Mouse (Mus musculus): Measurements from ENCODE around the gene Tlx2. TPM values are rescaled to one million over a fixed set of nuclear protein-coding genes. Genes with fewer than 3 reads are reported as not detected.

Tlx2 gene
- polyA plus RNA-seq, 1 experiment from 2014 or later, result not detected

- no peaks in the 10 kb centered on the region for H3K27me3 ChIP-seq
- no peak overlapping the region for H3K4me2 ChIP-seq (replicated peaks)
- no peak overlapping the region for H3K4me3 ChIP-seq (replicated peaks)
- H3K9ac ChIP-seq (replicated peaks), result no peak overlapping the region
- H3K4me1 ChIP-seq (replicated peaks), result peaks cover 15% of the 10 kb centered on the region
- peaks cover 13% of the 10 kb centered on the region for H3K36me3 ChIP-seq
- no peak overlapping the region for H3K27ac ChIP-seq
- no peak for ATAC-seq
- WGBS, result 80% methylated on average over 10 of the region's 10 CpGs
- no peaks in the 10 kb centered on the region for H3K9me3 ChIP-seq
These were observed 20.7 kb downstream of the Tlx2 start for GRCm38 (mm10) chr6:83049367-83049766.

- no peak for ATAC-seq
- no peak overlapping the region for H3K4me3 ChIP-seq (replicated peaks)
- no peak overlapping the region for H3K9ac ChIP-seq (replicated peaks)
- no peak overlapping the region for H3K4me2 ChIP-seq (replicated peaks)
- no peaks in the 10 kb centered on the region for H3K36me3 ChIP-seq
- H3K27ac ChIP-seq, result no peak overlapping the region
- H3K9me3 ChIP-seq, result no peaks in the 10 kb centered on the region
- 84% methylated on average over 9 of the region's 9 CpGs for WGBS
- H3K27me3 ChIP-seq, result no peaks in the 10 kb centered on the region; the same call in 1 of the 2 replicates
- H3K4me1 ChIP-seq (replicated peaks), result no peaks in the 10 kb centered on the region
These were observed 25.4 kb downstream of the Tlx2 start for GRCm38 (mm10) chr6:83044742-83045141.

- no peaks in the 10 kb centered on the region for H3K4me1 ChIP-seq (replicated peaks)
- no peaks in the 10 kb centered on the region; the same call in 1 of the 2 replicates for H3K27me3 ChIP-seq
- 92% methylated on average over 5 of the region's 5 CpGs for WGBS
- no peak overlapping the region for H3K27ac ChIP-seq
- ATAC-seq, result no peak
- H3K4me2 ChIP-seq (replicated peaks), result no peak overlapping the region
- H3K4me3 ChIP-seq (replicated peaks), result no peak overlapping the region
- no peak overlapping the region for H3K9ac ChIP-seq (replicated peaks)
- H3K9me3 ChIP-seq, result no peaks in the 10 kb centered on the region
- H3K36me3 ChIP-seq, result no peaks in the 10 kb centered on the region
These were observed 26.1 kb downstream of the Tlx2 start for GRCm38 (mm10) chr6:83043993-83044392.

- no peak for ATAC-seq
- H3K9me3 ChIP-seq, result no peaks in the 10 kb centered on the region
- H3K4me2 ChIP-seq (replicated peaks), result no peak overlapping the region
- H3K27ac ChIP-seq, result no peak overlapping the region
- peaks cover 4% of the 10 kb centered on the region for H3K4me1 ChIP-seq (replicated peaks)
- H3K4me3 ChIP-seq (replicated peaks), result no peak overlapping the region
- H3K9ac ChIP-seq (replicated peaks), result no peak overlapping the region
- no peaks in the 10 kb centered on the region for H3K36me3 ChIP-seq
- H3K27me3 ChIP-seq, result no peaks in the 10 kb centered on the region; the same call in 1 of the 2 replicates
- 60% methylated on average over 6 of the region's 6 CpGs for WGBS
These were observed 26.5 kb downstream of the Tlx2 start for GRCm38 (mm10) chr6:83043561-83043960.

- H3K4me3 ChIP-seq (replicated peaks), result no peak overlapping the region
- no peaks in the 10 kb centered on the region for H3K36me3 ChIP-seq
- peaks cover 10% of the 10 kb centered on the region for H3K4me1 ChIP-seq (replicated peaks)
- no peak overlapping the region for H3K27ac ChIP-seq
- H3K4me2 ChIP-seq (replicated peaks), result no peak overlapping the region
- peaks cover 14% of the 10 kb centered on the region for H3K27me3 ChIP-seq
- ATAC-seq, result no peak
- H3K9me3 ChIP-seq, result no peaks in the 10 kb centered on the region
- H3K9ac ChIP-seq (replicated peaks), result no peak overlapping the region
- WGBS, result 80% methylated on average over 5 of the region's 5 CpGs
These were observed 29.5 kb downstream of the Tlx2 start for GRCm38 (mm10) chr6:83040601-83041000.

- H3K4me2 ChIP-seq (replicated peaks), result peak overlapping the region; percentile 59
- peak overlapping the region; percentile 15; the same call in 1 of the 2 replicates for H3K9ac ChIP-seq (replicated peaks)
- peaks cover 28% of the 10 kb centered on the region for H3K27me3 ChIP-seq
- peak; percentile 66 for ATAC-seq
- no peak overlapping the region for H3K27ac ChIP-seq
- H3K4me1 ChIP-seq (replicated peaks), result peaks cover 25% of the 10 kb centered on the region
- WGBS, result 10% methylated on average over 24 of the region's 24 CpGs
- no peaks in the 10 kb centered on the region for H3K36me3 ChIP-seq
- no peaks in the 10 kb centered on the region for H3K9me3 ChIP-seq
- peak overlapping the region; percentile 30 for H3K4me3 ChIP-seq (replicated peaks)
These were observed 31.5 kb downstream of the Tlx2 start for GRCm38 (mm10) chr6:83038496-83039012.

GRCm38 (mm10) chr6:83037188-83037587, 32.9 kb downstream of the Tlx2 start:
- no peak overlapping the region for H3K27ac ChIP-seq
- peaks cover 39% of the 10 kb centered on the region for H3K4me1 ChIP-seq (replicated peaks)
- ATAC-seq, result no peak
- peaks cover 36% of the 10 kb centered on the region for H3K27me3 ChIP-seq
- H3K4me3 ChIP-seq (replicated peaks), result no peak overlapping the region
- H3K9me3 ChIP-seq, result no peaks in the 10 kb centered on the region
- no peaks in the 10 kb centered on the region for H3K36me3 ChIP-seq
- H3K9ac ChIP-seq (replicated peaks), result no peak overlapping the region
- WGBS, result 79% methylated on average over 8 of the region's 8 CpGs
- H3K4me2 ChIP-seq (replicated peaks), result no peak overlapping the region

GRCm38 (mm10) chr6:83034463-83035055, 35.5 kb downstream of the Tlx2 start:
- no peak for ATAC-seq
- Histone ChIP-seq H3K36me3 (no peaks in the 10 kb centered on the region), H3K9me3 (no peaks in the 10 kb centered on the region), H3K4me3 (replicated peaks) (peak overlapping the region; percentile 46), H3K4me2 (replicated peaks) (peak overlapping the region; percentile 62), H3K27me3 (peaks cover 63% of the 10 kb centered on the region), H3K4me1 (replicated peaks) (peaks cover 42% of the 10 kb centered on the region), H3K9ac (replicated peaks) (no peak overlapping the region), H3K27ac (0 out of 2 replicates have a peak overlapping the region, but pooled peaks have one; percentile 39)
- 12% methylated on average over 5 of the region's 5 CpGs for WGBS

GRCm38 (mm10) chr6:83033249-83034185, 36.6 kb downstream of the Tlx2 start, which contains the start of the genes Dok1 and Loxl3:
Gene Dok1 (minus strand): TSS chr6:83033471.
Gene Loxl3 (plus strand): TSS chr6:83034173.
- Histone ChIP-seq H3K36me3 (no peaks in the 10 kb centered on the region), H3K4me1 (replicated peaks) (peaks cover 37% of the 10 kb centered on the region), H3K4me2 (replicated peaks) (peak within 1 kb of the TSS; percentile 62), H3K27ac (0 out of 2 replicates have a peak within 1 kb of the TSS, but pooled peaks have one; percentile 39), H3K4me3 (replicated peaks) (peak within 1 kb of the TSS; percentile 46), H3K9ac (replicated peaks) (peak within 1 kb of the TSS; percentile 54), H3K9me3 (no peaks in the 10 kb centered on the region), H3K27me3 (peaks cover 72% of the 10 kb centered on the region)
- WGBS, result under 1% methylated on average over 51 of the region's 51 CpGs
- peak; percentile 74 for ATAC-seq

- under 1% methylated on average over 31 of the region's 31 CpGs for WGBS
These were observed 37.3 kb downstream of the Tlx2 start for GRCm38 (mm10) chr6:83032769-83033191.

GRCm38 (mm10) chr6:83031921-83032590, 38.0 kb downstream of the Tlx2 start:
- no peaks in the 10 kb centered on the region for H3K36me3 ChIP-seq
- peak overlapping the region; percentile 46 for H3K4me3 ChIP-seq (replicated peaks)
- H3K4me1 ChIP-seq (replicated peaks), result peaks cover 32% of the 10 kb centered on the region
- 17% methylated on average over 18 of the region's 18 CpGs for WGBS
- peaks cover 78% of the 10 kb centered on the region for H3K27me3 ChIP-seq
- H3K9me3 ChIP-seq, result no peaks in the 10 kb centered on the region
- H3K27ac ChIP-seq, result no peak overlapping the region
- no peak overlapping the region; the same call in 1 of the 2 replicates for H3K9ac ChIP-seq (replicated peaks)
- no peak for ATAC-seq
- H3K4me2 ChIP-seq (replicated peaks), result peak overlapping the region; percentile 62

More at GRCm38 (mm10) chr6:83032769-83033191, 37.3 kb downstream of the Tlx2 start:
- H3K27ac ChIP-seq, result no peak overlapping the region
- H3K9ac ChIP-seq (replicated peaks), result peak overlapping the region; percentile 54
- ATAC-seq, result peak; percentile 67
- peaks cover 32% of the 10 kb centered on the region for H3K4me1 ChIP-seq (replicated peaks)
- H3K27me3 ChIP-seq, result peaks cover 79% of the 10 kb centered on the region
- peak overlapping the region; percentile 46 for H3K4me3 ChIP-seq (replicated peaks)
- H3K4me2 ChIP-seq (replicated peaks), result peak overlapping the region; percentile 62
- no peaks in the 10 kb centered on the region for H3K36me3 ChIP-seq
- H3K9me3 ChIP-seq, result no peaks in the 10 kb centered on the region
